Mouse (Mus musculus): Measurements from ENCODE around the gene Hsdl2. TPM values are rescaled to one million over a fixed set of nuclear protein-coding genes. Genes with fewer than 3 reads are reported as not detected.
A peak's percentile ranks its signal among the peaks of the same experiment; 100 is the strongest.
"Not testable (repeated sequence)": the region's sequence is repeated elsewhere in the genome, so short reads cannot be mapped to it uniquely, and the experiment has no call there.

The Hsdl2 gene
- 10 to 100 TPM; 24.4 to 26.2 TPM for total RNA-seq (2021)

- intact Hi-C loops (cut with DNase I), result no loop called here
- DNase-seq (ENCODE audit: low spot score in 2 of 2), result peak; percentile 97 to 98
Measured at GRCm38 (mm10) chr4:59581314-59582185, at the start of gene Hsdl2. Gene Hsdl2, plus strand, starts transcription at chr4:59581563.

- intact Hi-C loops (cut with DNase I), result no loop called here
- no peak for DNase-seq (ENCODE audit: low spot score in 2 of 2)
Measured at GRCm38 (mm10) chr4:59533268-59533667, 48.1 kb upstream of the Hsdl2 start.

- DNase-seq (ENCODE audit: low spot score in 2 of 2), result no peak
- intact Hi-C loops (cut with DNase I), result no loop called here
Measured at GRCm38 (mm10) chr4:59535624-59536023, 45.7 kb upstream of the Hsdl2 start.

- no peak for DNase-seq (ENCODE audit: low spot score in 2 of 2)
- intact Hi-C loops (cut with DNase I), result no loop called here
Measured at GRCm38 (mm10) chr4:59536281-59536680, 45.1 kb upstream of the Hsdl2 start.

GRCm38 (mm10) chr4:59543006-59543405 lies 38.4 kb upstream of the Hsdl2 start:
- intact Hi-C loops (cut with DNase I), result no loop called here

GRCm38 (mm10) chr4:59544654-59545053 lies 36.7 kb upstream of the Hsdl2 start:
- intact Hi-C loops (cut with DNase I), result loop anchor here (5.0 kb wide), 1 partner anchor 107 kb away; the partner anchor contains the start of gene Susd1
- no peak for DNase-seq (ENCODE audit: low spot score in 2 of 2)

More at GRCm38 (mm10) chr4:59543006-59543405, 38.4 kb upstream of the Hsdl2 start:
- DNase-seq (ENCODE audit: low spot score in 2 of 2), result no peak

GRCm38 (mm10) chr4:59546285-59547071 lies 34.9 kb upstream of the Hsdl2 start:
- no peak for DNase-seq (ENCODE audit: low spot score in 2 of 2)
- intact Hi-C loops (cut with DNase I), result loop anchor here (5.0 kb wide), 1 partner anchor 109 kb away; the partner anchor contains the start of gene Susd1

GRCm38 (mm10) chr4:59547136-59547889 lies 34.0 kb upstream of the Hsdl2 start:
- intact Hi-C loops (cut with DNase I), result loop anchor here (5.0 kb wide), 1 partner anchor 110 kb away; the partner anchor contains the start of gene Susd1
- DNase-seq (ENCODE audit: low spot score in 2 of 2), result no peak

- intact Hi-C loops (cut with DNase I), result loop anchor here (2.0 to 5.0 kb wide), 2 partner anchors 111 to 359 kb away; partner anchors contain the start of genes Susd1 and Ugcg
- no peak for DNase-seq (ENCODE audit: low spot score in 2 of 2)
Measured at GRCm38 (mm10) chr4:59548011-59548559, 33.3 kb upstream of the Hsdl2 start.

- peak; percentile 63 to 73 for DNase-seq (ENCODE audit: low spot score in 2 of 2)
- intact Hi-C loops (cut with DNase I), result loop anchor here (2.0 to 5.0 kb wide), 2 partner anchors 111 to 360 kb away; partner anchors contain the start of genes Susd1 and Ugcg
Measured at GRCm38 (mm10) chr4:59548560-59549174, 32.7 kb upstream of the Hsdl2 start.

GRCm38 (mm10) chr4:59549175-59549976 lies 32.0 kb upstream of the Hsdl2 start, which contains the start of gene Ptbp3:
Gene Ptbp3, minus strand, starts transcription at chr4:59549364.
- DNase-seq (ENCODE audit: low spot score in 2 of 2), result peak; percentile 82 to 87
- intact Hi-C loops (cut with DNase I), result loop anchor here (2.0 to 5.0 kb wide), 2 partner anchors 112 to 361 kb away; partner anchors contain the start of genes Susd1 and Ugcg

GRCm38 (mm10) chr4:59549977-59550560 lies 31.3 kb upstream of the Hsdl2 start:
- no peak for DNase-seq (ENCODE audit: low spot score in 2 of 2)
- intact Hi-C loops (cut with DNase I), result loop anchor here (2.0 to 5.0 kb wide), 2 partner anchors 113 to 361 kb away; partner anchors contain the start of genes Susd1 and Ugcg

GRCm38 (mm10) chr4:59551901-59552300 lies 29.5 kb upstream of the Hsdl2 start:
- intact Hi-C loops (cut with DNase I), result no loop called here
- no peak for DNase-seq (ENCODE audit: low spot score in 2 of 2)

- DNase-seq (ENCODE audit: low spot score in 2 of 2), result no peak
- intact Hi-C loops (cut with DNase I), result no loop called here
Measured at GRCm38 (mm10) chr4:59552835-59553234, 28.5 kb upstream of the Hsdl2 start.

GRCm38 (mm10) chr4:59553576-59553975 lies 27.8 kb upstream of the Hsdl2 start:
- DNase-seq (ENCODE audit: low spot score in 2 of 2), result no peak
- intact Hi-C loops (cut with DNase I), result no loop called here

GRCm38 (mm10) chr4:59555177-59555576 lies 26.2 kb upstream of the Hsdl2 start:
- intact Hi-C loops (cut with DNase I), result no loop called here
- DNase-seq (ENCODE audit: low spot score in 2 of 2), result no peak

GRCm38 (mm10) chr4:59557343-59557742 lies 24.0 kb upstream of the Hsdl2 start:
- DNase-seq (ENCODE audit: low spot score in 2 of 2); intact Hi-C loops (cut with DNase I): not testable (repeated sequence)
